In genomic region chr11:66871701-66872100, GRCm38 (mm10) we compare ENCODE assay signal across 8 mouse cellular contexts. TPM values are rescaled to one million over a fixed set of nuclear protein-coding genes. Genes with fewer than 3 reads are reported as not detected.
A peak's percentile ranks its signal among the peaks of the same experiment; 100 is the strongest.
DNase-seq lines count a peak whose midpoint lies in the region; ATAC-seq lines count a peak whose summit lies in the region.
"Had no signal": no experiment of that assay in that cellular context is flagged by ENCODE, and none has a peak within 500 bp of the region (broad histone marks: within the 10 kb centered on the region; RNA-seq: fewer than 3 reads in every experiment).

No protein-coding gene starts in this region.

- DNase-seq in kidney, adult 9 months = peak; percentile 59
- DNase-seq in MN1 (ENCODE audit: low spot score) = peak; percentile 36
- DNase-seq in c-Kit-positive CD71-positive TER-119-negative erythroid progenitor cells, embryonic 14.5 days (ENCODE audit: low read depth) = peak; percentile 9
- peak; percentile 20 for DNase-seq in kidney, postnatal 14 days
- DNase-seq in retina, postnatal 1 day = peak; percentile 81
- no peak for DNase-seq in thymus, postnatal 25 days

- H3K4me1 ChIP-seq in kidney, embryonic 16.5 days (ENCODE audit: insufficient read depth, low read length) = peaks cover 2% of the 10 kb centered on the region; the same call in 1 of the 2 replicates
- H3K4me1 ChIP-seq: embryonic facial prominence, embryonic 15.5 days had no signal

- no peaks in the 10 kb centered on the region; the same call in 1 of the 2 replicates for H3K9me3 ChIP-seq in kidney, embryonic 16.5 days (ENCODE audit: low read length)
- H3K9me3 ChIP-seq: embryonic facial prominence, embryonic 15.5 days had no signal

- H3K27me3 ChIP-seq in kidney, embryonic 16.5 days (ENCODE audit: insufficient read depth, low read length) = no peaks in the 10 kb centered on the region
- H3K27me3 ChIP-seq: embryonic facial prominence, embryonic 15.5 days had no signal

- ATAC-seq in kidney, embryonic 16.5 days (ENCODE audit: low FRiP score, low TSS enrichment) = no peak

- H3K9ac ChIP-seq in kidney, embryonic 16.5 days (replicated peaks; ENCODE audit: low read length) = no peak overlapping the region
- H3K9ac ChIP-seq: embryonic facial prominence, embryonic 15.5 days had no signal

- H3K4me3 ChIP-seq in kidney, embryonic 16.5 days (ENCODE audit: low read length) = no peak overlapping the region
- H3K4me3 ChIP-seq: embryonic facial prominence, embryonic 15.5 days had no signal

- H3K36me3 ChIP-seq in kidney, embryonic 16.5 days (ENCODE audit: insufficient read depth, low read length) = no peaks in the 10 kb centered on the region
- H3K36me3 ChIP-seq: embryonic facial prominence, embryonic 15.5 days had no signal

- no peak overlapping the region for H3K27ac ChIP-seq in kidney, embryonic 16.5 days (ENCODE audit: low read length)
- H3K27ac ChIP-seq: embryonic facial prominence, embryonic 15.5 days had no signal

- no peak overlapping the region for H3K4me2 ChIP-seq in kidney, embryonic 16.5 days (replicated peaks; ENCODE audit: low read depth, low read length)
- H3K4me2 ChIP-seq: embryonic facial prominence, embryonic 15.5 days had no signal

- 18% methylated on average over 5 of the region's 5 CpGs for WGBS in kidney, embryonic 16.5 days

RNA-seq across cellular contexts. Expression of gene Pirt, which starts 40.1 kb away (rescaled TPM):
- polyA plus RNA-seq in kidney, embryonic 16.5 days (2015; fragmentation: Nextera tagmentation; extraction: Ambion mirVana) = 0.54 and 0.80 TPM in 2 replicates
